Mouse (Mus musculus) megakaryocyte, embryonic 14.5 days (primary cell): ENCODE measurements at regions not wholly inside any gene's neighbourhood (a gene's known extent, or its start where the extent isn't known, plus 50 kb on each side); places are given as distances from the start of the nearest gene placed in this dataset.

ENCODE experiments used
- FLI1 ChIP-seq: IDR thresholded peaks from 2 replicates; pipeline ENCODE4 v1.6.1; 2012; ENCODE audit warnings: low read length, inconsistent platforms, mixed read lengths
- GATA1 ChIP-seq: IDR thresholded peaks from 3 replicates; pipeline ENCODE4 v1.6.1; 2012; ENCODE audit warnings: mixed read lengths, low read length, inconsistent platforms, borderline replicate concordance

DNA sequence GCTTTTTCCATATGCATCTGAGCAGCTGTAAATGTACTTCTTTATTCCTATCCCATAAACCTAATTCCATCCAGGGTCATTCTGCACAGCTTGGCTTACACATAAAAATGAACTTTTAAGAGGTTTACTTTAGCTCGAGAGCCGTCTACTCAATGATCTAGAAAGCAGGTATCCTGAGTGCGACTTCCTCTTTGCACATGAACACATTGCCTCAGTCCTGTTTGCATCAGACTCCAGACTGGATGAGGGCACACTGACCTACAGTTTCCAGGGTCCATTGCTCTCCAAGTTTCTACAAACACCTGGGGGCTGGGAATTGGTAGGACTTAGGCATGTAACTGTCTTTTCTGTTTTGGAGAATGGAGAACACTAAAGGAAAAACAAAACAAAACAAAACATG lies 2310.5 kb downstream of the 4930444P10Rik start:
- no peak for TF ChIP-seq FLI1
- no peak for TF ChIP-seq GATA1
